Mouse (Mus musculus) thymus, adult 2 months (tissue): ENCODE measurements at regions not wholly inside any gene's neighbourhood (a gene's known extent, or its start where the extent isn't known, plus 50 kb on each side); places are given as distances from the start of the nearest gene placed in this dataset.

Experiments used
- CTCF ChIP-seq: fragments of 200-500 bp; IDR thresholded peaks from 2 replicates; pipeline ENCODE4 v1.5.1; 2012; ENCODE audit warnings: mild to moderate bottlenecking, control low read depth, low read length, moderate library complexity, borderline replicate concordance; ENCODE audit not compliant: control insufficient read depth, poor library complexity, insufficient read depth; ENCODE audit errors: extremely low read depth
- POLR2A ChIP-seq: fragments of 200-500 bp; IDR thresholded peaks from 2 replicates; pipeline ENCODE4 v1.6.1; 2012; ENCODE audit warnings: mild to moderate bottlenecking, low read length, control low read depth, moderate library complexity; ENCODE audit not compliant: control insufficient read depth, poor library complexity, insufficient read depth; ENCODE audit errors: extremely low read depth

DNA sequence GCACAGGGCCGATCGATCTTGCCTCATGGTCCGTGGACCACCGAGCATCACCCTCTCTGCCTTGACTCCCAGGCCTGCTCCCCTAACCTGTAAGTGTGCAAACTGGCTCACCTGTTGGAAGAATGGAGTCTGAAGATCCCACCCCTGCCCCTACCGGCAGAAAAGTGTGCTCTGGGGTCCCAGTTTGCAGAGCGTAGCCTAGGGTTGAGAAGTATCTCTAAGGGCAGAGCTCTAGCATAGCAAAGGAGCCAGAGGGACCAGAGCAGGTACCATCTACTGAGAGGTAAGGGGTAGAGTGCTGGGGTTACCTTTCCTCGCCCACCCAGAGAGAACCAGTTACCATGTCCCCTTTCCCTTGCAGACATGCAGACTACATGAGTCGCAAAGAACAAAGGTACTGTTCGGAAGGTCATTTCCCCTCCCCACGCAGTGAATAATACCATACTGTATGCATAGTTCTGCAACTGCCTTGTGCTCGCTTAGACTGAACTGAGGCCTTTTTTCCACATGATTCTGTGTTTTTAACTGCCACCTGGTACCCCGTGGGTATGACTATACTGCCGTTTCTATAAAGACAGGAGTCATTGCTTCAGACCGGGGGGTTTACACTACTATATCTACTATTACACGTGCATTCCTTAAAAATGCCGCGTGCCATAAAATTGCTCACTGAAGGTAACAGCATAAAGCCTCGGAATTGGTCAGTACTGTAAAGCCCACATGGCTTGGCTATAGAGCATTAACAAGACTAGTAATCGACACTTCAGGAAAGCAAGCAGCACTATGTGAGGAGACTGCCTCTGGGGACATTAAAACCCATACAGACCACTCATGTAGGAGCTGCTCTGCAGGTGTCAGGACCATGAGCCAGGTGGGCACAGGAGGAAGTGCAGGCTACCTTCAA, 88.7 kb upstream of the Ccnd2 start:
- TF ChIP-seq CTCF = no peak
- TF ChIP-seq POLR2A = no peak
